Mouse (Mus musculus) kidney, adult 2 months (tissue): ENCODE measurements around the gene Gm10964. TPM values are rescaled to one million over a fixed set of nuclear protein-coding genes. Genes with fewer than 3 reads are reported as not detected.

Source experiments
- DNase-seq: peaks from one replicate; pipeline ENCODE4 v3.0.0; 2021
- H3K27ac ChIP-seq: fragments of 200-500 bp; 2 replicates; pipeline ENCODE4 v1.5.1; 2012; ENCODE audit warnings: low read depth, low read length, control low read depth, inconsistent platforms; ENCODE audit not compliant: insufficient read depth
- H3K27me3 ChIP-seq: fragments of 200-500 bp; replicated peaks from 2 replicates; pipeline ENCODE4 v1.6.1; 2012; ENCODE audit warnings: mild to moderate bottlenecking, moderate library complexity, low read length, inconsistent platforms; ENCODE audit not compliant: control insufficient read depth, insufficient read depth
- H3K36me3 ChIP-seq: fragments of 200-500 bp; 2 replicates; pipeline ENCODE4 v1.6.1; 2012; ENCODE audit warnings: mild to moderate bottlenecking, moderate library complexity, low read length, inconsistent platforms; ENCODE audit not compliant: control insufficient read depth, insufficient read depth
- H3K4me1 ChIP-seq: fragments of 200-500 bp; 2 replicates; pipeline ENCODE4 v1.6.1; 2011; ENCODE audit warnings: low read length; ENCODE audit not compliant: control insufficient read depth, insufficient read depth
- H3K4me3 ChIP-seq: fragments of 200-500 bp; 2 replicates; pipeline ENCODE4 v1.5.1; 2011; ENCODE audit warnings: mild to moderate bottlenecking, low read depth, low read length, control low read depth; ENCODE audit not compliant: insufficient read depth
- CTCF ChIP-seq: fragments of 200-500 bp; conservative IDR thresholded peaks from 2 replicates; pipeline ENCODE4 v1.5.1; 2011; ENCODE audit warnings: low read depth, mild to moderate bottlenecking, control low read depth, low read length, moderate library complexity, mixed read lengths; ENCODE audit not compliant: insufficient read depth, insufficient read length
- POLR2A ChIP-seq: fragments of 200-500 bp; IDR thresholded peaks from one replicate; pipeline ENCODE4 v1.6.1; 2011; ENCODE audit warnings: low read depth, low read length, control low read depth
- WGBS: fragments of 180-500 bp; shearing (Covaris S2); methylation state at CpG from one replicate; pipeline ENCODE4 v1.1.7; 2018; 5-methylcytosine and 5-hydroxymethylcytosine counted together
- polyA plus RNA-seq: library from polyadenylated mRNA; depleted of rRNA; stranded (reverse); fragments of >200 nt; gene quantifications from 2 replicates; pipeline ENCODE4 v1.2.3, GENCODE M21; 2012

Gene Gm10964
- polyA plus RNA-seq, 1 experiment = not detected

GRCm38 (mm10) chr3:103712196-103712595 lies 27.0 kb upstream of the Gm10964 start:
- no peaks in the 10 kb centered on the region for H3K27me3 ChIP-seq
- WGBS = 95% methylated on average over 4 of the region's 4 CpGs
- H3K27ac ChIP-seq = no peak overlapping the region
- no peak overlapping the region for H3K4me3 ChIP-seq
- no peak for DNase-seq
- TF ChIP-seq POLR2A = no peak
- TF ChIP-seq CTCF = no peak
- H3K4me1 ChIP-seq = no peaks in the 10 kb centered on the region
- H3K36me3 ChIP-seq = no peaks in the 10 kb centered on the region

DNA sequence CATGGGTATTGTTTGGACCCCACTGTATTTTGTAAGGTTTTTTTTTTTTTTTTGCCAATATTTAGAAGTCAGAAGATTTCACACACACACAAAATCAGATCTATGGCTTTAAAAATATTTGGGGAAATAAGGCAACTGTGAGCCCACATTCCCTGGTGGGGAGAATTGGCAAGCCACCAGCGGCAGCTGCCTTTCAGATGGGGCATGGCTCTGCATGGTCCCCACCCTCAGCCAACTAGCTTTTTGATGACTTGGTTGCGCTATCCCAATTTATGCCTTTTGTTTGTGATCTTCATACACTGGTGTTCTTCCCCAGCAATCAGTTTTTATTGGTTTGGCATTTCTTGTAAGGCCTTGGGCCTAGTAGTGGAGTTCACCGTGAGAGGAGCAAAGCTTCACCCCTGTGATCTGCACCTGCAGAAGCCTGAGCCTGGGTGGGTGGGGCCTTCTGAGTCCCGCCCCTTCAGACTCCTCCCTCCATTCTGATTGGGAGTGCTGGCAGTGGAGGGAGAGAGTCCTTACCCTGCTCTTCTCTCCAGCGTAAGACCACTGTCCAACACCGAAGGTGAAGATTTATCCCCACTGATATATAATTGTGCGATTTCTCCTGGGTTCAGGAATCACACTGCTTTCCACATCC lies 24.8 kb upstream of the Gm10964 start:
- no peaks in the 10 kb centered on the region for H3K36me3 ChIP-seq
- H3K4me1 ChIP-seq = no peaks in the 10 kb centered on the region
- no peak overlapping the region for H3K27ac ChIP-seq
- H3K27me3 ChIP-seq = no peaks in the 10 kb centered on the region
- TF ChIP-seq CTCF (no peak), POLR2A (no peak)
- 69% methylated on average over 7 of the region's 7 CpGs for WGBS
- DNase-seq = no peak
- no peak overlapping the region for H3K4me3 ChIP-seq

GRCm38 (mm10) chr3:103714942-103715341 lies 24.2 kb upstream of the Gm10964 start:
- 84% methylated on average over 8 of the region's 8 CpGs for WGBS
- no peak for DNase-seq
- H3K27ac ChIP-seq = no peak overlapping the region
- H3K4me1 ChIP-seq = no peaks in the 10 kb centered on the region
- H3K4me3 ChIP-seq = no peak overlapping the region
- H3K36me3 ChIP-seq = no peaks in the 10 kb centered on the region
- TF ChIP-seq POLR2A = no peak
- TF ChIP-seq CTCF = no peak
- H3K27me3 ChIP-seq = no peaks in the 10 kb centered on the region

GRCm38 (mm10) chr3:103715762-103716693 lies 23.1 kb upstream of the Gm10964 start:
- no peak overlapping the region for H3K27ac ChIP-seq
- no peak for TF ChIP-seq POLR2A
- TF ChIP-seq CTCF = no peak

GRCm38 (mm10) chr3:103716774-103717760 lies 22.1 kb upstream of the Gm10964 start:
- H3K27ac ChIP-seq = 0 out of 2 replicates have a peak overlapping the region, but pooled peaks have one; percentile 35
- TF ChIP-seq POLR2A (no peak), CTCF (no peak)
- H3K4me1 ChIP-seq = no peaks in the 10 kb centered on the region
- no peaks in the 10 kb centered on the region for H3K27me3 ChIP-seq
- 56% methylated on average over 15 of the region's 15 CpGs for whole genome bisulfite sequencing
- no peak for DNase-seq
- no peak overlapping the region for H3K4me3 ChIP-seq
- no peaks in the 10 kb centered on the region for H3K36me3 ChIP-seq

More at GRCm38 (mm10) chr3:103715762-103716693, 23.1 kb upstream of the Gm10964 start:
- no peaks in the 10 kb centered on the region for H3K4me1 ChIP-seq
- H3K4me3 ChIP-seq = no peak overlapping the region
- peak; percentile 63 for DNase-seq
- 45% methylated on average over 11 of the region's 11 CpGs for WGBS
- H3K27me3 ChIP-seq = no peaks in the 10 kb centered on the region
- H3K36me3 ChIP-seq = no peaks in the 10 kb centered on the region

GRCm38 (mm10) chr3:103718728-103719127 lies 20.4 kb upstream of the Gm10964 start:
- Histone ChIP-seq H3K36me3 (no peaks in the 10 kb centered on the region), H3K27me3 (no peaks in the 10 kb centered on the region), H3K4me3 (no peak overlapping the region), H3K27ac (no peak overlapping the region), H3K4me1 (no peaks in the 10 kb centered on the region)
- TF ChIP-seq CTCF = no peak
- no peak for TF ChIP-seq POLR2A
- 84% methylated on average over 4 of the region's 4 CpGs for WGBS
- no peak for DNase-seq
